Mouse (Mus musculus): Measurements from ENCODE around the gene Zc3h7b.
"Not testable (repeated sequence)": the region's sequence is repeated elsewhere in the genome, so short reads cannot be mapped to it uniquely, and the experiment has no call there.

Zc3h7b gene

GRCm38 (mm10) chr15:81739924-81740323 lies 4.9 kb upstream of the Zc3h7b start:
- peak in 1 of 2 experiments; percentile 15 for DNase-seq

DNA sequence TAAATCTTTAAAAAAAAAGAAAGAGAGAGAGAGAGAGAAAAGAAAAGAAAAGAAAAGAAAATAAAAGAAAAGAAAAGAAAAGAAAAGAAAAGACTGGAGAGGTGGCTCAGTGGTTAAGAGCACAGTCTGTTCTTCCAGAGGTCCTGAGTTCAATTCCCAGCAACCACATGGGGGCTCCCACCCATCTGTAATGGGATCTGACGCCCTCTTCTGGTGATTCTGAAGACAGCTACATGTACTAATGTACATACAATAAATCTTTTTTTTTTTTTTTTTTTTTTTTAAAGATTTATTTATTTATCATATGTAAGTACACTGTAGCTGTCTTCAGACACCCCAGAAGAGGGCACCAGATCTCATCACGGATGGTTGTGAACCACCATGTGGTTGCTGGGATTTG lies 2.5 kb upstream of the Zc3h7b start:
- not testable (repeated sequence) for DNase-seq

- peak; percentile 53 to 60 for DNase-seq
Measured at GRCm38 (mm10) chr15:81745601-81746114, 801 bp downstream of the Zc3h7b start.

DNA sequence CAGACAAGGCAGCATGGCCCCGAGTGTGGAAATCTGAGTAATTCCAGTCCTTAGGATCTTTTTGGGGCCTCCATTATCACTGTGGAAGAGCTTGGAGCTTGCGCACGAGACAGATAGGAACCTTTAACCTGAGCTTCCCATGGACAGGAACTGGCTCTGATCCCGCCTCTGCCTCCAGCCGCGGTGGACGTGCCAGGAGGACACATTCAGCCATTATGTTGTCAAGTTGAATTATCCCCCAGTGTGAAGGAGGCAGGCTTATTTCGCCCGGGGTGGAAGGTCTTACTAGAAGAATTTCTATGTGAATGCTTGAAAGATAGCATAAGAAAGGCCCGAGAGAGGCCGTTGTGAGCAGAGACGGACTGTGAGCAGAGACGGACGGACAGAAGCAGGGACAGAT lies 4.9 kb downstream of the Zc3h7b start:
- DNase-seq, result no peak

DNA sequence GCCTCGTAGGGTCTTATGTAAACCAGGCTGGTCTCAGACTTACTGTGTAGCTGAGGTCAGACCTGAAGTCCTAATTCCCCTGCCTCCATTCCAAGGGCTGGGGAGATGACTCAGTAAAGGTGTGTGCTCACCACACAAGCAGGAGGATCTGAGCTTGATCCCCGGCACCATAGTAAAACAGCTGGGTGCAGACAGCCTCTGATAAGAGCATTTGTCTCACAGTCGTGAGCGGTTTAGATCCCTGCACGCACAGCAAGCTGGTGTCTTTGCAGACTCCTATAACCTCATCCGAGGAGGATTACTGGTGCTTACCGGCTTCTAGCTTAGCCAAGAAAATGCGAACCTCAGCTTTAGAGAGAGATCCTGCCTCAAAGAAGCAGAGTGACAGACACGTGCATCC lies 8.8 kb downstream of the Zc3h7b start:
- DNase-seq, result no peak

GRCm38 (mm10) chr15:81758701-81759100 lies 13.8 kb downstream of the Zc3h7b start:
- no peak for DNase-seq

DNA sequence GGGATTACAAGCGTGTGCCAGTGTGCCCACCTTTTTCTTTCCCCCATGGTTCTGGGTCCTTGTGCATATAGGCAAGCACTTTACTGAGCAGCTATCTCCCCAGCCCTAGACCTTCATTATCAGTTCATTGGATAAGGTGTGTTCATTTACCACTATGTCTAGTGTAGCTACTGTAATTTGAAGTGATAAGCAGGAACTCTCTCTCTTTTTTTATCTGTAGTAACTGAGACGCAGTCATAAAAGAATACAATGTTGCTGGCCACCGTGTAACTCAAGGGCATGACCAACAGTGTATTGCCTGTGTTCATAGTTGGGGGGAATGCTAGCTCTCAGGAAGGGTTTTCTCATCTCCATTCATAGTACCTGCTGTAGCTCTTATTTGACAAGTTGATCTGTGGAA lies 14.7 kb downstream of the Zc3h7b start:
- no peak for DNase-seq

DNA sequence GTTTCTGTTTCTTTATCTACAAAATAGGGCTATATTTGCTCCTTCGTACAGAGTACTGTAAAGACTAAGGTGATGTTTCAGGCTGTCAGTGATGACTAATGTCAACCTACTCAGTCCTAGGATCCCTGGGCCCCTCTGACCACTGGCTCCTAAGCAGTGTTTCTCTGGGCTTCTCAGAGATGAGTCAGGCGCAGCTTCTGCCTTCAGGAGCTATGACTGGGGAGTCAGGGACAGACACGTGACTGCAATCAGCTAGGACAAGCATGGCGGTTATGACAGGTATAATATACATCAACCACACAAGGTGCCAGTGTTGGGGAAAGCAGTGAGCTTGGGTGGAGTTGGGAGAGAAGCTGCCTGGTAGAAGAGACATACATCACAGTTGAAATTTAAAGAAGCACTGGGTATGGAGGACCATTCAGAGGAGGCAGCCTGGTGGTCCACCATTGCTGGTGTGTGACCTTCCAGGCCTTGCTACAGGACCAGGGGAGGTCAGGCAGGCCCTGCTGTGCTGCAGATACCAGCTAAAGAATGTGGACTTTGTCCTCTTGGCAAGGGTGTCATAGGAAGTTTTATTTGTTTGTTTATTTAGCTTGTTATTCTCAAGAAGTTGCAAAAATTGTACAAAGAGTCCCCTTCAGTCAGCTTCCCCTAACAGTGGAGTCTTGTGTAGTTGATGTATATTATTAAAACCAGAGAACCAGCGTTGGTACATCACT lies 15.7 kb downstream of the Zc3h7b start:
- DNase-seq, result no peak

DNA sequence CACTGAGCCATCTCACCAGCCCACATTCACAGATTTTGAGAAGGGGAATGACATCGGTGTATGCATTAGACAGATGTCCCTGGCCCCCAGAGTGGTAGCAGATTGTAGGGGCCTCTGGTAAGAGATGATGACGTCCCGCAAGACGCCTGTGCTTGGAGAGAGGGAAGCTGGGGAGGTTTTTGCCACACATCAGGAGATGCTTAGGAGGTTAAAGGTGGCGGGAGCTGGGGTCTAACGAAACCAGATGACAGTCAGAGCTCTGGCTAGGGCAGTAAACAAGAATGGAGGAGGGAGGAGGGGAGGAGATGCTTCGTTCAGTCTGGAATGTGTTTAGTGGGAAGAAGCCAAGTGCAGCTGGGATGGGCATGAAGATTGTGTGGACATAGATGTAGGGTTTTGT lies 16.5 kb downstream of the Zc3h7b start:
- no peak for DNase-seq

DNA sequence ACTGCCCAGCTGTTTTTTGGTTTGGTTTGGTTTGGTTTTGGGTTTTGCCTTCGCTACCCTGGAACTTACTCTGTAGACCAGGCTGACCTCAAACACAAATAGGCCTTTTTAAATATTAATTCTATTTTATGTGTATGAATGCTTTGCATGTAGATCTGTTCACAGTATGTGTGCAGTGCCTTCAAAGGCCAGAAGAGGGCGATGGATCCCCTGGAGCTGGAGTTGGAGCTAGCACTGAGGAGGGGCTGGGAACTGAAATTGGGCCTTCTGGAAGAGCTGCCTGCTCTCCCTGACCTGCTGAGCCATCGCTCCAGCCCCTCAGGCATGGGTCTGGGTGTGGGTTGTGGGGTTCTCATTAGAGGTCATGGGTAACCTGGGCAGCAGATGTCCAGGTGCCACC lies 17.1 kb downstream of the Zc3h7b start:
- DNase-seq, result no peak

- no peak for DNase-seq
Measured at GRCm38 (mm10) chr15:81764573-81764972, 19.7 kb downstream of the Zc3h7b start.

- DNase-seq, result no peak
Measured at GRCm38 (mm10) chr15:81765651-81766050, 20.8 kb downstream of the Zc3h7b start.

DNA sequence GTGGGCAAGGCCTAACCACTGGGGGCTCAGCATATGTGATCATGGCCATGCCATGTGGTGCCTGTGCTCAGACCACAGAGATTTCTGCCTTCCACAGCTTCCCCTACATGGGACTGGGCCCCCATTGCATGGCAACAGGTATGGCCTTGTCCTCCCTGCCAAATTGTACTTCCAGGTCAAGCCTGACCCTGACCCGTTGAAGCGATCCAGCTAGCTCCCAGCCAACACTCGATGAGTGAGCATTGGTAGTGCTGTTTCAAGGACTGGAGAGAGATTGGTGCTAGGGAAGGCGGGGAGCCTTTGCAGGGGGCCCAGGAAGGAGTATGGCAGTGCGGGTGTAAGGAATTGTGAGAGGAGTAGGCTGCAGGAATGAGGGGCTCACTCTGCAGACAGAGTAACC lies 21.6 kb downstream of the Zc3h7b start:
- DNase-seq, result no peak

DNA sequence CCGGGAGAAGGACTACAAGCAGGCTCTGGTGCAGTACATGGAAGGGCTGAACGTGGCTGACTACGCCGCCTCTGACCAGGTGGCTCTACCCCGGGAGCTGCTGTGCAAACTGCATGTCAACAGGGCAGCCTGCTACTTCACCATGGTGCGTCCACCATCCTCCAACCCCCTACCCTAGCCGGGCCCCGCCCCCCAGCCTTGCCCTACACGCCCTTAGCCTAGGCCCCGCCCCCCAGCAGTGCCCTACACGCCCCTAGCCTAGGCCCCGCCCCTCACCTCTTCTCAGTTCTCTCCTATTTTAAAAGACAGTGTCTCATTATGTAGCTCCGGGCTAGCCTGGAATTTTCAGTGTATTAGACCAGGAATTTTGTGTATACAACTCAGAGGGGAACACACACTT lies 24.2 kb downstream of the Zc3h7b start:
- DNase-seq, result no peak

DNA sequence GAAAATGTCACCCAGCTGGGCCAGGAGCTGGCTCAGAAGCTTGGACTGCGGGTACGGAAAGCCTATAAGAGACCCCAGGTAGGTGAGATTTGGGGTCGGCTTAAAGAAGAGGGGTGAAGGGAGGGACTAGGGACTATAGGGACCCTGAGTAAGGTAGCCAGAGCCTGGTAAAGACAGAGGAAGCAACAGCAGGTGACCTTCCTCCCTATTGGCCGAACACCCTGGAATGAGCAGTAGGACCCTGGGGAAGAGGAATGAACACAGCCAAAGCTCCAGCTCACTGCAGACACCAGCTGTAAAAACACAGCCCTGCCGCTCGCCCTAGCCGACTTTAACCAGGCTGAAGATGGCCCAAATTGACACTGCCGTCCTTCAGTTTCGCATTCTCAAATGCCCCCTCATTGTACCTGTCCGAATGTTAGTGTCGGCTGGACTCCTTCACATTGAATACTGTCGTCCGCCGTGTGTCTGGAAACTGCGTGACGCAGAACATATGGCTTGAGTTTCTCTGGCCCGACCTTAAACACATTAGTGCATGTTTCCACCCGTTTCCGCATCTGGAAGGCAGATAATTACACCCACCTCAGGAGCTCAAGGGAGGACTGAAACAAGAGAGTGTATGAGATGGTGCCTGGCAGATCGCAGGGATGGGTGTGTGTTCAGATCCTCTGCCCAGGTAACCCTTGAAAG lies 27.7 kb downstream of the Zc3h7b start:
- DNase-seq, result no peak

DNA sequence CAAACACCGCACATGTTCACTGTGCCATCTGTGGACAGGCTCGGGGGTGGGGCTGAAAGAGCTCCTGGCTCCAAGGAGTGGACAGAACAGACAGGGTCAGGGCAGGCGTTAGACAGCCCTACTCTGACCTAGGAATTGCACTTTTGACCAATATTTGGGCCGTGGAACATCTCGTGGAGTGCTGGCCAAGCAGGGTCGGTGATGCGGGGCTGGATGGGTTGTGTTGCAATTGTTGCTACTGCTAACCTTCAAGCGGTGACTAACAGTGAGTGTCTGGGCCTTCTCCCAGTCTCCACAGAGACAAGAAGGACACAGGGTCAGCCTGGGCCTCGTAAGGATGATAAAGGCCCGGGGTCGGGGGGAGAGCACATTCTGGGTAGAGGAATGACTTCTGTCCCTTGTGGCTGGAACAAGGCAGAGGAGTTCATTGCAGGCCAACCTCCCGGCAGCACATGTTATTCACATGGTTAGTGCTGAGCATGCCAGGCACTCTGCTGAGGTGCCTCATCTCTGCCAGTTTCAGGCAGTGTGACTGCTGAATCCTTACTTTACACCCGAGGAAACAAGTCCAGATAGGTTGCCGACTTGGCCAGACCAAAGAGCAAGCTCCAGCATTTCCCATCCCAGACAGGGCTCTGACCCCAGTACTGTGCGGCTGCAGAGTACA lies 29.8 kb downstream of the Zc3h7b start:
- peak; percentile 16 to 30 for DNase-seq

DNA sequence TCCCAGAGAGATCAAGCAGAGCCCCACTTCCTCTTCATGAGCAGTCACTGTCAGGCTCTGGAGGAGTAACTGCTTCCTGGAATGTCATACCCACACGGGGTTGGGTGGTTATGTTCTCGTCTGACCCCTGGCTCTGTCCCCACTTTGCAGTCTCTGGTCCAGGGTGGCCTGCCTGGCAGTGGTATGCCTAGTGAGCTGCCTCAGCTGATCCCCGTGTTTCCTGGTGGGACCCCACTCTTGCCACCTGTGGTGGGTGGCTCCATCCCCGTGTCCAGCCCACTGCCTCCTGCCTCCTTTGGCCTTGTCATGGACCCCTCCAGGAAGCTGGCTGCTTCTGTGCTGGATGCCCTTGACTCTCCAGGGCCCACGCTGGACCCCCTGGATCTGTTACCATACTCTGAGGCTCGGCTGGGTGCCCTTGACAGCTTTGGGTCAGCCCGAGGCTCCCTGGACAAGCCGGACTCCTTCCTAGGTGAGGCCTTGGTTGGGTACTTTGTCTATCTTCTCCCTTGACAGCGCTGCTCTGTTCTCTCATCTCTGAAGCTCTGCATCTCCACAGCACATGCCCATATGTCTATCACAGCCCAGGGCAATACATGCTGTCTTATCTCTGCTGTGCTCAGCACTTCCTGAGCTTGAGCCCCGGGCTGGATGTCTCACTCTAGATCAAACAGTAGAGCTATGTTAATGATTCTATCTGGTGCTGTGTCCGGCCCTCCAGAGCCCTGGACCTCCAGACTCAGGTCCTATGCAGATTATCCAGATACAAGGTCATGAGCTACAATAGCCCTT lies 32.0 kb downstream of the Zc3h7b start:
- DNase-seq, result no peak

GRCm38 (mm10) chr15:81781816-81782215 lies 37.0 kb downstream of the Zc3h7b start:
- DNase-seq, result no peak

- no peak for DNase-seq
Measured at GRCm38 (mm10) chr15:81784762-81785161, 39.9 kb downstream of the Zc3h7b start.

- DNase-seq, result no peak
Measured at GRCm38 (mm10) chr15:81785701-81786100, 40.8 kb downstream of the Zc3h7b start.

- no peak for DNase-seq
Measured at GRCm38 (mm10) chr15:81787525-81787924, 42.7 kb downstream of the Zc3h7b start.

GRCm38 (mm10) chr15:81792444-81792843 lies 47.6 kb downstream of the Zc3h7b start:
- DNase-seq, result no peak

DNA sequence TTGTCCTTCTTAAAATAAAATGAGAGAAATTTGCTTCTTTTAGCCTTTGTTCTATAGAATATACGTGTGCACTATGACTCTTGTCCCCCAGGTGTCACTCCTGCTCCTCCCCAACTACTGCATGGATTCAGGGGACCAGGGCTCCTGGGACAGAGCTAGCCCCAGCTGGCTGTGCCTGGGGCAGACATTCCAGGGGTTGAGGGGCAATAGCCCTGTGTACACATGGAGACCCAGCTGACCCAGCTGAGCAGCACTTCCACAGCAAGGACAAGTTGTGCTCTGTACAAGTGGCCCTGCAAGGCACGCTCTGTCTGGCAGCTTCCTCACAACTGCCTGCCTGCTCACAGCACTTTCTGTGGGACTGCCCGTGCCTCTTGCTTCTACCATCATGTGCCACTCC lies 51.4 kb downstream of the Zc3h7b start:
- DNase-seq, result peak; percentile 74 to 84
